Mouse (Mus musculus): ENCODE data around the gene Rcn3.

The Rcn3 gene

GRCm38 (mm10) chr7:45072230-45072629 lies 19.8 kb downstream of the Rcn3 start:
- no peak for DNase-seq

GRCm38 (mm10) chr7:45069671-45070070 lies 22.4 kb downstream of the Rcn3 start:
- DNase-seq: no peak

GRCm38 (mm10) chr7:45068000-45068318 lies 24.1 kb downstream of the Rcn3 start:
- DNase-seq: peak; percentile 76

GRCm38 (mm10) chr7:45067190-45067999 lies 24.6 kb downstream of the Rcn3 start:
- no peak for DNase-seq

GRCm38 (mm10) chr7:45062239-45062835 lies 29.7 kb downstream of the Rcn3 start, which contains the start of the genes Nosip and Prrg2:
Nosip (plus strand) TSS chr7:45062429.
Prrg2 (minus strand) TSS chr7:45062677.
- DNase-seq: peak; percentile 97

- DNase-seq: peak; percentile 74
Observed at GRCm38 (mm10) chr7:45061532-45062075, 30.4 kb downstream of the Rcn3 start.

GRCm38 (mm10) chr7:45060632-45061122 lies 31.3 kb downstream of the Rcn3 start:
- no peak for DNase-seq

- DNase-seq: no peak
Observed at GRCm38 (mm10) chr7:45058607-45059571, 33.1 kb downstream of the Rcn3 start.

GRCm38 (mm10) chr7:45056972-45057348 lies 35.1 kb downstream of the Rcn3 start:
- DNase-seq: no peak

- no peak for DNase-seq
Observed at GRCm38 (mm10) chr7:45056329-45056971, 35.6 kb downstream of the Rcn3 start.

GRCm38 (mm10) chr7:45053931-45054510 lies 38.0 kb downstream of the Rcn3 start:
- peak; percentile 99 for DNase-seq

GRCm38 (mm10) chr7:45053117-45053930 lies 38.7 kb downstream of the Rcn3 start:
- peak; percentile 68 for DNase-seq

GRCm38 (mm10) chr7:45052862-45053116 lies 39.2 kb downstream of the Rcn3 start, which contains the start of gene Prr12:
Prr12 (minus strand) TSS chr7:45052881.
- no peak for DNase-seq

GRCm38 (mm10) chr7:45052181-45052861 lies 39.7 kb downstream of the Rcn3 start:
- DNase-seq: peak; percentile 33

- no peak for DNase-seq
Observed at GRCm38 (mm10) chr7:45051601-45051974, 40.4 kb downstream of the Rcn3 start.

GRCm38 (mm10) chr7:45050945-45051600 lies 40.9 kb downstream of the Rcn3 start:
- peak; percentile 79 for DNase-seq

- DNase-seq: no peak
Observed at GRCm38 (mm10) chr7:45048923-45049657, 42.9 kb downstream of the Rcn3 start.

GRCm38 (mm10) chr7:45048001-45048890 lies 43.8 kb downstream of the Rcn3 start:
- DNase-seq: no peak

All from lung, postnatal 36 days (tissue).